Mouse (Mus musculus) kidney, embryonic 14.5 days (tissue): Measurements from ENCODE around the gene Ttc7b. TPM values are rescaled to one million over a fixed set of nuclear protein-coding genes. Genes with fewer than 3 reads are reported as not detected.

Source experiments
- ATAC-seq: fragments of 200-750 bp; cut with Nextera tagmentation; 2 replicates; pipeline ENCODE4 v1.8.0; 2017; ENCODE audit warnings: moderate number of reproducible peaks, mild to moderate bottlenecking, moderate TSS enrichment, moderate library complexity; ENCODE audit not compliant: low FRiP score, low TSS enrichment
- H3K27ac ChIP-seq: fragments of 300-500 bp; sonication (generic); 2 replicates; pipeline ENCODE4 v1.5.1; 2014; ENCODE audit warnings: low read depth, mild to moderate bottlenecking, low read length, moderate library complexity, mixed read lengths
- H3K27me3 ChIP-seq: fragments of 300-500 bp; sonication (generic); 2 replicates; pipeline ENCODE4 v1.6.1; 2014; ENCODE audit warnings: mild to moderate bottlenecking, low read length; ENCODE audit not compliant: control insufficient read depth, insufficient read depth
- H3K36me3 ChIP-seq: fragments of 300-500 bp; sonication (generic); 2 replicates; pipeline ENCODE4 v1.6.1; 2014; ENCODE audit warnings: low read length, mixed read lengths; ENCODE audit not compliant: control insufficient read depth, insufficient read depth
- H3K4me1 ChIP-seq: fragments of 300-500 bp; sonication (generic); 2 replicates; pipeline ENCODE4 v1.6.1; 2014; ENCODE audit warnings: low read length, mixed read lengths; ENCODE audit not compliant: control insufficient read depth, insufficient read depth
- H3K4me2 ChIP-seq: fragments of 300-500 bp; sonication (generic); replicated peaks from 2 replicates; pipeline ENCODE4 v1.6.1; 2014; ENCODE audit warnings: low read depth, mild to moderate bottlenecking, low read length
- H3K4me3 ChIP-seq: fragments of 300-500 bp; sonication (generic); 2 replicates; pipeline ENCODE4 v1.5.1; 2014; ENCODE audit warnings: mild to moderate bottlenecking, low read length
- H3K9ac ChIP-seq: fragments of 300-500 bp; sonication (generic); 2 replicates; pipeline ENCODE4 v1.6.1; 2014; ENCODE audit warnings: low read depth, mild to moderate bottlenecking, low read length, moderate library complexity
- H3K9me3 ChIP-seq: fragments of 300-500 bp; sonication (generic); 2 replicates; pipeline ENCODE4 v1.6.1; 2016; ENCODE audit warnings: low read length; ENCODE audit not compliant: control insufficient read depth
- WGBS: fragments of 180-500 bp; shearing (Covaris S2); extraction: QIAGEN DNeasy Blood & Tissue Kit; methylation state at CpG from one replicate; pipeline ENCODE4 v1.1.7; 2014; 5-methylcytosine and 5-hydroxymethylcytosine counted together
- polyA plus RNA-seq: library from polyadenylated mRNA; unstranded; fragments of >200 nt; fragmentation: Nextera tagmentation; extraction: Ambion mirVana; gene quantifications from 2 replicates; pipeline ENCODE4 v1.2.1, GENCODE M21; 2014

Ttc7b gene
- polyA plus RNA-seq, 1 experiment from 2014 or later = 7.6 TPM

GRCm38 (mm10) chr12:100377791-100378190, 142.8 kb downstream of the Ttc7b start:
- Histone ChIP-seq H3K36me3 (peaks cover 18% of the 10 kb centered on the region; the same call in 1 of the 2 replicates), H3K27me3 (no peaks in the 10 kb centered on the region), H3K9me3 (no peaks in the 10 kb centered on the region), H3K27ac (no peak overlapping the region), H3K9ac (no peak overlapping the region), H3K4me2 (no peak overlapping the region), H3K4me3 (no peak overlapping the region), H3K4me1 (no peaks in the 10 kb centered on the region)
- 54% methylated on average over 1 of the region's 1 CpGs for WGBS
- no peak for ATAC-seq

- ATAC-seq = no peak
- no peak overlapping the region for H3K9ac ChIP-seq
- no peaks in the 10 kb centered on the region for H3K9me3 ChIP-seq
- WGBS = 88% methylated on average over 8 of the region's 8 CpGs
- H3K36me3 ChIP-seq = peaks cover 22% of the 10 kb centered on the region; the same call in 1 of the 2 replicates
- no peak overlapping the region for H3K4me3 ChIP-seq
- H3K27me3 ChIP-seq = no peaks in the 10 kb centered on the region
- H3K27ac ChIP-seq = no peak overlapping the region
- H3K4me1 ChIP-seq = no peaks in the 10 kb centered on the region
- H3K4me2 ChIP-seq = no peak overlapping the region
Observed at GRCm38 (mm10) chr12:100375801-100376200, 144.8 kb downstream of the Ttc7b start.

GRCm38 (mm10) chr12:100372785-100373184, 147.8 kb downstream of the Ttc7b start:
- H3K36me3 ChIP-seq = peaks cover 27% of the 10 kb centered on the region; the same call in 1 of the 2 replicates
- no peak overlapping the region for H3K9ac ChIP-seq
- no peak for ATAC-seq
- H3K27ac ChIP-seq = no peak overlapping the region
- H3K27me3 ChIP-seq = no peaks in the 10 kb centered on the region
- no peak overlapping the region for H3K4me2 ChIP-seq
- 80% methylated on average over 7 of the region's 7 CpGs for WGBS
- no peak overlapping the region for H3K4me3 ChIP-seq
- H3K9me3 ChIP-seq = no peaks in the 10 kb centered on the region
- H3K4me1 ChIP-seq = no peaks in the 10 kb centered on the region

- Histone ChIP-seq H3K4me3 (no peak overlapping the region), H3K9ac (no peak overlapping the region), H3K9me3 (no peaks in the 10 kb centered on the region), H3K4me1 (no peaks in the 10 kb centered on the region), H3K36me3 (peaks cover 27% of the 10 kb centered on the region; the same call in 1 of the 2 replicates), H3K4me2 (no peak overlapping the region), H3K27ac (no peak overlapping the region), H3K27me3 (no peaks in the 10 kb centered on the region)
- whole genome bisulfite sequencing = 88% methylated on average over 4 of the region's 4 CpGs
- ATAC-seq = no peak
Observed at GRCm38 (mm10) chr12:100372015-100372414, 148.6 kb downstream of the Ttc7b start.

GRCm38 (mm10) chr12:100369786-100370185, 150.8 kb downstream of the Ttc7b start:
- no peaks in the 10 kb centered on the region for H3K27me3 ChIP-seq
- no peak for ATAC-seq
- H3K4me3 ChIP-seq = no peak overlapping the region
- H3K4me1 ChIP-seq = no peaks in the 10 kb centered on the region
- no peaks in the 10 kb centered on the region for H3K9me3 ChIP-seq
- no peak overlapping the region for H3K9ac ChIP-seq
- 95% methylated on average over 2 of the region's 2 CpGs for whole genome bisulfite sequencing
- peaks cover 26% of the 10 kb centered on the region; the same call in 1 of the 2 replicates for H3K36me3 ChIP-seq
- H3K4me2 ChIP-seq = no peak overlapping the region
- H3K27ac ChIP-seq = no peak overlapping the region

DNA sequence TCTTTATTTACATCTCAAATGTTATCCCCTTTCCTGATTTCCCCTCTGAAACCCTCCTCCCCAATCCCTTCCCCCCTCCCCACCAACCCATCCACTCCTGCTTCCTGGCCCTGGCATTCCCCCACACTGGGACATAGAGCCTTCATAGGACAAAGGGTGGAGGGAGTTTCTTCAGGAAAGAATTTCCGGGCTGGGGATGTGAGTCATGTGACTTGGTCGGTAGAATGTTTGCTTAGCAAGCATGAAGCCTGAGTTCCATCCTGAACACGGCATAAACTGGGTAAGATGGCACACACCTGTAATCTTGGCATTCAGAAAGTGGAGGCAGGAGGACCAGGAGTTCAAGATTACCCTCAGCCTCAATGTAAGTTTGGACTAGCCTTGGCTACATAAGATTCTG, 151.4 kb downstream of the Ttc7b start:
- Histone ChIP-seq H3K9ac (no peak overlapping the region), H3K4me3 (no peak overlapping the region), H3K4me2 (no peak overlapping the region), H3K27me3 (no peaks in the 10 kb centered on the region), H3K36me3 (peaks cover 26% of the 10 kb centered on the region; the same call in 1 of the 2 replicates), H3K4me1 (no peaks in the 10 kb centered on the region), H3K27ac (no peak overlapping the region), H3K9me3 (no peaks in the 10 kb centered on the region)
- 69% methylated on average over 3 of the region's 3 CpGs for WGBS
- ATAC-seq = no peak

- no peak for ATAC-seq
- Histone ChIP-seq H3K4me3 (no peak overlapping the region), H3K27ac (no peak overlapping the region), H3K36me3 (peaks cover 6% of the 10 kb centered on the region), H3K4me2 (no peak overlapping the region), H3K4me1 (no peaks in the 10 kb centered on the region), H3K9ac (no peak overlapping the region), H3K9me3 (no peaks in the 10 kb centered on the region), H3K27me3 (no peaks in the 10 kb centered on the region)
- 76% methylated on average over 12 of the region's 12 CpGs for WGBS
Observed at GRCm38 (mm10) chr12:100361330-100361729, 159.3 kb downstream of the Ttc7b start.

DNA sequence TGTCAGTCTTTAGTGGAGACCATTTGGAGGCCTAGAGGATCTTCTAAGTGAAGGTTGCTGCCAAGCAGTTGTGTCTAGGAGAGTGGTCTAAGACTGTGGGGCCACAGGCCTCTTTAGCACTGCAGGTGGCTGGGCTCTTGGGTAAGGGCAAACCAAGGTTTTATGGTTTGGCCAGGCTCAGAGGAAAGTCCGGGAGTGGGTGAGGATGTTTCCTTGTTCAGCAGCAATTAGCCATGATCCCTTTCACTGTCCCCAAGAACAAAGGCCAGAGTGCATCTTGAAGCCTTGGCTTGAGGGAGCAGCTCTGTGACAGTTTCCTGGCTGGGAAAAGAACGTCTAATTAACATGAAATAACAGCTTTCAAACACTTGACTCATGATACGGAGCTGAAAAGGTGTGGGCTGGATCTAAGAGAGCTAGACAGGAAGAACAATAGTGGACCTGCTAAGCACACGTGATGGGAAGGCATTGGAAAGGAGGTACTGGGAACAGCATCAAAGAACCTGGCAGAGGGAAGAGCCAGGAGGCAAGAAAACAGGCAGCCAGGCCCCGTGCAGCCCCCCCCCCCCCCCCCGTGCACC, 162.5 kb downstream of the Ttc7b start:
- no peaks in the 10 kb centered on the region for H3K27me3 ChIP-seq
- WGBS = 60% methylated on average over 5 of the region's 6 CpGs
- no peak overlapping the region for H3K9ac ChIP-seq
- no peak overlapping the region for H3K4me3 ChIP-seq
- H3K4me2 ChIP-seq = no peak overlapping the region
- no peaks in the 10 kb centered on the region for H3K9me3 ChIP-seq
- no peaks in the 10 kb centered on the region for H3K4me1 ChIP-seq
- peaks cover 4% of the 10 kb centered on the region for H3K36me3 ChIP-seq
- no peak for ATAC-seq
- no peak overlapping the region for H3K27ac ChIP-seq

DNA sequence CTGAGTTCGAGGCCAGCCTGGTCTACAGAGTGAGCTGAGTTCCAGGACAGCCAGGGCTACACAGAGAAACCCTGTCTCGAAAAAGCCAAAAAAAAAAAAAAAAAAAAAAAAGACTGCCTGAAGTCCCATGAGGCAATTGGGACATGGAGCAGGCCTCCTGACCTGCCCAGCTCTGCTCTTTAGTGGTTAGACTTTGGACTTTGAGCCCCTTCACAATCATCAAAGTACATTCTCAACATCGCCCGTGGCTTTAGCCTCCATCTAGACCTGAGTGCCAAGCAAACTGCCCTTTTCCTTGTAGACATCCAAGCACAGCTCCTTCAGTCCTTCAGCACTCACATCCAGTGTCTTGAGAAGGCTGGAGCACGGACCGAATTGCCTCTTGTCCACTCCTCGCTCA, 164.2 kb downstream of the Ttc7b start:
- no peaks in the 10 kb centered on the region for H3K4me1 ChIP-seq
- H3K9me3 ChIP-seq = no peaks in the 10 kb centered on the region
- no peak overlapping the region for H3K9ac ChIP-seq
- H3K4me2 ChIP-seq = no peak overlapping the region
- H3K27me3 ChIP-seq = no peaks in the 10 kb centered on the region
- ATAC-seq = no peak
- no peak overlapping the region for H3K4me3 ChIP-seq
- 92% methylated on average over 7 of the region's 7 CpGs for WGBS
- H3K27ac ChIP-seq = no peak overlapping the region
- peaks cover 4% of the 10 kb centered on the region for H3K36me3 ChIP-seq
